Mouse (Mus musculus): ENCODE results near the gene Mtpn. TPM values are rescaled to one million over a fixed set of nuclear protein-coding genes. Genes with fewer than 3 reads are reported as not detected.

Mtpn gene
- polyA plus RNA-seq, 1 experiment: 10.8 TPM

DNA sequence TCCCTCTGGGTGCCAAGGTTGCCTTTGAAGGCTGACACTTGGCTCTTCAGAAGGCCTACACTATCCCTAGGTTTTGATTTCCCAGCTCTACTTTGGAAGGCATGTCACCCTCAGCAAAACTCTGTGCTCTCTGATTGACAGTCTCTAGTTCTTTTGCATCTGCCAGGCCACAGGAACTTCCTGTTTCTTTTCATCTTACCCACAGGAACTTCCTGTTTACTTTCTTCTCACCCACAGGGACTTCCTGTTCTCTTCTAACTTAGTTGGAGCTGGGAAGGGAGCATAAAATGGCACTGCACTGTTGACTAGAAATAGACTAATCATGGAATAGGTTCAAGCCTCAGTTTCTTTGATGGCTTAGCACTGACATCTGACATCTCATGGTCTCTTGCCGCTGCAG, 77.2 kb downstream of the Mtpn start:
- no peak for TF ChIP-seq GATA1 (IDR thresholded peaks at IDR 0.05; ENCODE audit: low read length)
- TF ChIP-seq TAL1 (IDR thresholded peaks at IDR 0.05; ENCODE audit: low read length): no peak
- no peaks in the 10 kb centered on the region for H3K27me3 ChIP-seq (ENCODE audit: control insufficient read depth)
- H3K9me3 ChIP-seq (ENCODE audit: control insufficient read depth, low read length): peaks cover 6% of the 10 kb centered on the region; the same call in 1 of the 2 replicates

More for the DNA sequence above, 77.2 kb downstream of the Mtpn start:
- Histone ChIP-seq H3K4me1 (ENCODE audit: control insufficient read depth) (no peaks in the 10 kb centered on the region), H3K4me3 (replicated peaks) (no peak overlapping the region), H3K36me3 (ENCODE audit: control insufficient read depth) (no peaks in the 10 kb centered on the region)

Other genes with a start within 250 kb of the Mtpn start
- gene Slc13a4, start 231.8 kb downstream of the Mtpn start, polyA plus RNA-seq (2012): not detected in 2 replicates
- not detected in 2 replicates for gene Fam180a, start 213.7 kb downstream of the Mtpn start, polyA plus RNA-seq (2012)